Mouse (Mus musculus): ENCODE data around the gene Shisa5. TPM values are rescaled to one million over a fixed set of nuclear protein-coding genes. Genes with fewer than 3 reads are reported as not detected.

The Shisa5 gene
- polyA plus RNA-seq, 1 experiment: 2.6 TPM

DNA sequence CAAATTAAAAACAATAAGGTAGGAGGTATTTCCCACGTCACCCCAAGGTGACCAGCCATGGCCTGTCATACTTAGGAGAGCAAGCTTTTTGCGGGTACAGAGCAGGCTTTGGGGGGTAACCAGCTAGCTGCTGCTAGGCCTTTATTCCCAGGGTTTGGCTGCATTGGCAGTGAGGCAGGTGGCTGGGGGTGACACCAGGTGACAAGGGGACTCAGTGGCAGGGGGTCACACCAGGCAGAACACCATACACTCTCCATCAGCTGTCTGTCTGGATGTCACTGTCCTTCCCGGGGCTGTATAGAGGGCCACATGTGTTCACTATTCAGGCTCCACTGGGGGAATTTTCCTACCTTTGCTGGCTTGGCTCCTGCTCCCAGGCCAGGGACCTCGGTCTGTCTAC lies 18.6 kb downstream of the Shisa5 start:
- Histone ChIP-seq H3K36me3 (ENCODE audit: control insufficient read depth) (peaks cover 39% of the 10 kb centered on the region), H3K4me3 (replicated peaks) (no peak overlapping the region), H3K27me3 (ENCODE audit: control insufficient read depth) (no peaks in the 10 kb centered on the region), H3K9me3 (ENCODE audit: control insufficient read depth, low read length) (no peaks in the 10 kb centered on the region), H3K4me1 (ENCODE audit: control insufficient read depth) (peaks cover 52% of the 10 kb centered on the region)
- no peak for TF ChIP-seq TAL1 (IDR thresholded peaks at IDR 0.05; ENCODE audit: low read length)
- no peak for TF ChIP-seq GATA1 (IDR thresholded peaks at IDR 0.05; ENCODE audit: low read length)

DNA sequence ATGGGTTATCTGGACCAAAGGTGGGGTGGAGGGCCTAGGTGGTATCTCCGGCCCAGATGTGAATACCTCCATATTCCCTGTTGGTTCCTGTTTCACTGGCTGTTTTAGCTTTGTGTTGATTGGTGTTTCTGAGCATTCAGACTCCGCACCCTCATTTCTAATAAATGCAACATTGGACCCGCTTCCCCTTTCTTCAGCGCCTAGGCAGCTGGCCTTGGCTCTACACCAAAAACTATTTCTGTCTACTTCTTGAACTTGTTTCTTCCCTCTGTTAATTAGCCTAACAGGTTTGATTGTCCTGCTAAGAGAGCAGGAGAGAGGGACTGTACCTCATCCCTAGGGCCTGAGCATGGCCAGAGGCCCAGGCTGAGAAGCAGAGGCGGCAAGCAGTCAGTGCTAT lies 19.2 kb downstream of the Shisa5 start:
- no peak overlapping the region for H3K4me3 ChIP-seq (replicated peaks)
- H3K27me3 ChIP-seq (ENCODE audit: control insufficient read depth): no peaks in the 10 kb centered on the region
- H3K36me3 ChIP-seq (ENCODE audit: control insufficient read depth): peaks cover 43% of the 10 kb centered on the region
- H3K4me1 ChIP-seq (ENCODE audit: control insufficient read depth): peaks cover 52% of the 10 kb centered on the region
- H3K9me3 ChIP-seq (ENCODE audit: control insufficient read depth, low read length): no peaks in the 10 kb centered on the region
- no peak for TF ChIP-seq GATA1 (IDR thresholded peaks at IDR 0.05; ENCODE audit: low read length)
- TF ChIP-seq TAL1 (IDR thresholded peaks at IDR 0.05; ENCODE audit: low read length): no peak

DNA sequence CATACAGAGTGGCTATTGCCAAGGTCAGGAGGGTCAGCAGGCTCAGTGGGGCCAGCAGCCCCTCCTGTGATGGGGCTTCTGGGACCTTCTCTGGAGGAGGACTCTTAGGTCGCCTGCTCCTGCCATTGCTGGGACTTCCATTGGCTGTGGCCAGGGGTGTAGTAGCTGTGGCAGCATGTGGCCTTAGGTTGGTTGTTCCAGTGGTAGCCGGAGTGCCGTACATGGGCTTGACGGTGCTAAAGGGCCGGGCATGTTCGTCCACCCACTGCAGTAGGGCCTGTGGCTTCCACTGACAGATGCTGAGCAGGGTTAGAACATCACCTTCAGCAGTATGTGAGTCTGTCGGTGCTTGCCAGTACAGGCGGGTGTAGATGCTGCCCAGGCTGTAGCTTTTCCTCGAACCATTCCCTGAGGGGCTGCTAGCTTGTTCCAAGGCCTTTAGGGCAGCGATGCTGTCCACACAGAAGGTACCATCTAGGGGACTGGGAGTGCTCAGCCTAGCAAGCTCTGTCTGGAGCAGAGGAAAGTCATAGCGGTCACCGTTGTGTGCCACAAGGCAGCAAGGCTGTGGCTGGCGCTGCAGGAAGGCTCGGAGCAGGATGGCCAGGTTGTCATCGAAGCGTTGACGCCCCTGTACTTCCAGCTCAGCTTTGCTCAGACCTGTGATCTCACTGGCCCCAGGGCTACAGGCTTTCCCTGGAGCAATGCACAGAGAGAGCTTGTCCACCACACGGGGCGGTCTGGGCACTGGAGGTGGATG lies 19.8 kb downstream of the Shisa5 start:
- H3K4me1 ChIP-seq (ENCODE audit: control insufficient read depth): peaks cover 52% of the 10 kb centered on the region

DNA sequence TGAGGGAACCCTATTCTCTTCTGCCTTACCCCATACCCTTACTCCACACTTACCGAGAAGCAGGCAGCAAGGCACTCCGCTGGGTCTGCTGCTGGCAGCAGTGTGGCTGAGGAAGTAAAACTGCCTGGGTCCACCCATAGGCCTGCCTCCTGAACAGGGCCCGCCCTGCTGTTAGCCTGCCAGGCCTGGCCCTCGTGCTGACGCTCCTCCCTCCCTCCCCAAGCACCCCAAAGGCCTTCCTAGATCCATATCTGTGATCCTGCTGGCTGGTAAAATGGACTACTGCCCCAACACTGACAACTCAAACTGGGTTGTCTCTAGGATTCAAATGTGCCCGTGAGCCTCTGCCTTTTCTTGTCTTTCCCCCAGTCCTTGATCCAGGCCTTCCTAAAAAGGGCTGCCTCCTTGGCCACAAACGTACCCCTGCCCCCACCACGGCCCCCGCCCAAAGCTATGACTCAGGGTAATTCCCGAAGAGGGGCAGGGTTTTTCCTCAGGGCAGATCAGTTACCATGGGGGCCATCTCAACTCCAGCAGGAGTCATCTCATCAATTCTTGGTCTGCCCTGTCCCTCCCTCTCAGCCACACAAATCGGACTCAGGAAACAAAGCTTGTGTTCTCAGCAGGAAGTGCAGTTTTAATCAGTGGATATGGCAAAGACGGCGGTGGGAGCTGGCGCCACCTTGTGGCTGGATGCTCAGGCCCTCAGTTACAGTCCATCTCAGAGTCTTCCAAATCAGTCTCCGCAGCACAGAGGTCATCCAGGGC lies 21.0 kb downstream of the Shisa5 start, which contains the start of gene Trex1:
Gene Trex1, minus strand, starts transcription at position 599 of the 768 bp plus-strand sequence.
- H3K36me3 ChIP-seq (ENCODE audit: control insufficient read depth): peaks cover 61% of the 10 kb centered on the region

More for the DNA sequence above, 19.8 kb downstream of the Shisa5 start:
- TF ChIP-seq GATA1 (IDR thresholded peaks at IDR 0.05; ENCODE audit: low read length): no peak
- no peak for TF ChIP-seq TAL1 (IDR thresholded peaks at IDR 0.05; ENCODE audit: low read length)
- Histone ChIP-seq H3K36me3 (ENCODE audit: control insufficient read depth) (peaks cover 50% of the 10 kb centered on the region), H3K9me3 (ENCODE audit: control insufficient read depth, low read length) (no peaks in the 10 kb centered on the region), H3K4me3 (replicated peaks) (peak overlapping the region; percentile 65), H3K27me3 (ENCODE audit: control insufficient read depth) (no peaks in the 10 kb centered on the region)

DNA sequence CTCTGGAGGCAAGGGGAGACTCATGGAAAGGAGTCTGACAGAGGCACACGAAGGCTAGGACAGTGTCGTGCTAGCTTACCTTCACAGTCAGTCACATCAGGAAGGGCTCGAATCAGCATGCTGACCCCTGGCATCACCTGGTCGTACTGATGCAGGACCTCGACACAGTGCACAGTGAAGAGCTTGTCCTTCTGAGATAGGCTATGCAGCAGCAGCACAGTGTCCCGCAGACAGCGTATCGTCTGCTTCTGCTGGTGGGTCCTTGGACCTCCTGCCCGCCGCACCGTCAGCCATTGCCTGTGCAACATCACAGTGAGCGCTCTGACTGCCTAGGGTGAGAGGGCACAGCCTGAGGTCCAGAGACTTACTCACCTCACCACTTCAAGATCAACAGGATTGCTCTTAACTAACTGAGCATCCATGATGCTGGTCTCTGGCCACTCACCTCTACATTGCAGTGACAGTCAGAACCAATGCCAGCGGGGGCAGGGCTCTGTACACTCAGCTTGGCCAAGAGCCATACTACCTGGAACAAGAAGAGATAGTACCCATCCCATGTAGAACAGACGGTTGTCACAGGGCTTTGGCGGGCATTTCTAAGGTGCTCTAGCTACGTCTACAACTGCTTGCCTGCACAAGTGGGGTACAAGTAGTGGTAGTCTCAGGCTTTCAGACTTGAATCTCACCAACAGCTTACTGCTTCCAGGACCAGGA lies 22.0 kb downstream of the Shisa5 start:
- Histone ChIP-seq H3K9me3 (ENCODE audit: control insufficient read depth, low read length) (no peaks in the 10 kb centered on the region), H3K4me1 (ENCODE audit: control insufficient read depth) (peaks cover 41% of the 10 kb centered on the region), H3K27me3 (ENCODE audit: control insufficient read depth) (no peaks in the 10 kb centered on the region), H3K36me3 (ENCODE audit: control insufficient read depth) (peaks cover 71% of the 10 kb centered on the region), H3K4me3 (replicated peaks) (no peak overlapping the region)
- no peak for TF ChIP-seq TAL1 (IDR thresholded peaks at IDR 0.05; ENCODE audit: low read length)
- TF ChIP-seq GATA1 (IDR thresholded peaks at IDR 0.05; ENCODE audit: low read length): no peak

More for the DNA sequence above, 21.0 kb downstream of the Shisa5 start, which contains the start of gene Trex1:
- H3K27me3 ChIP-seq (ENCODE audit: control insufficient read depth): no peaks in the 10 kb centered on the region
- peak within 1 kb of the TSS; percentile 65 for H3K4me3 ChIP-seq (replicated peaks)
- H3K9me3 ChIP-seq (ENCODE audit: control insufficient read depth, low read length): no peaks in the 10 kb centered on the region
- H3K4me1 ChIP-seq (ENCODE audit: control insufficient read depth): peaks cover 51% of the 10 kb centered on the region
- no peak for TF ChIP-seq TAL1 (IDR thresholded peaks at IDR 0.05; ENCODE audit: low read length)
- no peak for TF ChIP-seq GATA1 (IDR thresholded peaks at IDR 0.05; ENCODE audit: low read length)

DNA sequence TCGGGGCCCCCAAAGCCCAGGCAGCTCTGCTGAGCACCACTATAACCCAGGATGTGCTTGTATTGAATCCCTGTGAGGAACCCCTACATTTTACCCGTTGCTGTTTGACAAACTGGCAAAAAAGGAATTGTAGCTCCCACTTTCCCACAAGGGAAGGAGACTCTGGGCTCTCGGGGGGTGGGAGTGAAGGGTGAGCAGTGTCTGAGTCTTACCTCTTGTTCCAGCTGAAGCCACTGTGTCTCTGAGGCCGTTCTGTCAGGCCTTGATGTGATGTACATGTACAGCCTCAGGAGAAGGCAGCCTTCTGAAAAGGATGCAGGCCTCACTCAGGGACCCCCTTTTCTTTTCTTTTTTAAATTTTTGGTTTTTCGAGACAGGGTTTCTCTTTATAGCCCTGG lies 22.5 kb downstream of the Shisa5 start:
- Histone ChIP-seq H3K36me3 (ENCODE audit: control insufficient read depth) (peaks cover 77% of the 10 kb centered on the region), H3K4me1 (ENCODE audit: control insufficient read depth) (peaks cover 35% of the 10 kb centered on the region), H3K4me3 (replicated peaks) (no peak overlapping the region), H3K27me3 (ENCODE audit: control insufficient read depth) (no peaks in the 10 kb centered on the region), H3K9me3 (ENCODE audit: control insufficient read depth, low read length) (no peaks in the 10 kb centered on the region)
- TF ChIP-seq GATA1 (IDR thresholded peaks at IDR 0.05; ENCODE audit: low read length) (no peak), TAL1 (IDR thresholded peaks at IDR 0.05; ENCODE audit: low read length) (no peak)

DNA sequence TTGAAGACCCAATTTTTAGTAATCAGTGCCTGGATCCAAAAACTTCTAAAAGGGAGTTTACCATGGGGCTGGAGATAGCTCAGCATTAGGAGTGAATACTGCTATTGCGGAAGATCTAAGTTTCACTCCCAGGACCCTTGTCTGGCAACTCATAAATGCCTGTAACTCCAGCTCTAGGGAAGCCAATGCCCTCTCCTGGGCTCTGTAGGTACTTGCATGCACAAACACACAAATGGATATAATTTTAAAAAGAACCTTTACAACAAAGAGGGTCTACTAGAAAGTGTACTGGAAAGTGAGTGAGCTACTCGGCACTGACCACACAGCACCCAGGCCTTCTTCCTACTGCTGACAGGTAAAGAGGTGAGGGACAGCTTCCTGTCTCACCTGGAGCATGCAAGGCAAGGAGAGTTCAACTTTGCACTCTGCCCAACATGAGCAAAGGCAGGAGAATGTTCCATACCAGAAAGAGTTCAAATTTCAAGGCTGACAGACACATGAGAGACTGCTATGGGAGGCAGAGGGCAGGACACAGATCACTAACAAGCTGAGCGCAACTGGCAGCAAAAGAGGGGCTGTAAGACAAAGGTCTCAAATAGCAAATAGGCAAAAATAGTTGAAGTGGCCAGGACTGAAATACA lies 29.9 kb downstream of the Shisa5 start:
- Histone ChIP-seq H3K27me3 (ENCODE audit: control insufficient read depth) (no peaks in the 10 kb centered on the region), H3K4me3 (replicated peaks) (no peak overlapping the region), H3K4me1 (ENCODE audit: control insufficient read depth) (peaks cover 14% of the 10 kb centered on the region), H3K9me3 (ENCODE audit: control insufficient read depth, low read length) (no peaks in the 10 kb centered on the region), H3K36me3 (ENCODE audit: control insufficient read depth) (peaks cover 81% of the 10 kb centered on the region)
- TF ChIP-seq GATA1 (IDR thresholded peaks at IDR 0.05; ENCODE audit: low read length) (no peak), TAL1 (IDR thresholded peaks at IDR 0.05; ENCODE audit: low read length) (no peak)

DNA sequence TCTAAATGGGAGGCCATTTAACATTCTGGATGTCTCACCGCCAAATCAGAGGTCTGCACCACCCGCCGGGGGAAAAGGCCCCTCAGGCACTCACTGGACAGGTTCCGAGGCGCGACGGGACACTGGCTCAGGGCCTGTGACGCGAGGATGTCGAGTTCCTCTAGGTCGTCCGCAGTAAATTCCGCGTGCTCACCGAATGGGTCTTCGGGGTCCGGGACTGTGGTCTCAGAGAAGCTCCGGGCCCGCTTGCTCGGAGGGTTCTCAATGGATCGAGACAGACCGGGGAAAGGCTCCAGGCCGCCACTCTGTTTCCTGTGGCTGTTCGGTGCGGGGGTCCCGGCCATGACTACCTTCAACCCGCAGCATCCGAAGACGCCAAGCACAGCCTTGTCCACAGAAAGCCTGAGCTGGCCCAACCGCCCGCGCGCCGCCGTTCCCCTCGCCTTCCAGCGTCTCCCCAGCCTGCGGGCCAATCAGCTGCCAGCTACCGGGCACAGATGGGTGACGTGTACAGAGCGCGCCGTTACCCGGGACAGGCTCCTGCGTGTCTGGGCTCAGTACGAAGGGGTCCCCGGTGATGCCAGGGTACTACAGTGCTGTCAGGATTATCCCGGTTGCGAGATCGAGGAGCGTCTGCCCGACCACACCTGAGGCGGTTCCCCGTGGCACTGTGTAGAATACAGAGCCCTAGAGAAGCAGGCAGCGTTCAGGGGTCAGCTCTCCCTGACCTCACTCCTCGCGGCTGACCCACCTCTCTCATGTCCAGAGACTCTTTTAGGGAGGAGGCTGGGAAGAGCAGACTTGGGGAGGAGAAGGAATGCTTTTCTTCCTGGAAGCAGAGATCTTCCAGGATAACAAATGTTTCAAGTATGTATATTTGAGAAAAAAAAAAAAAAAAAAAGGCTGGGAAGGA lies 35.6 kb downstream of the Shisa5 start, which contains the start of gene Atrip:
Gene Atrip, minus strand, starts transcription at position 464 of the 913 bp plus-strand sequence.
- Histone ChIP-seq H3K4me3 (replicated peaks) (peak within 1 kb of the TSS; percentile 74), H3K4me1 (ENCODE audit: control insufficient read depth) (peaks cover 29% of the 10 kb centered on the region), H3K9me3 (ENCODE audit: control insufficient read depth, low read length) (no peaks in the 10 kb centered on the region), H3K27me3 (ENCODE audit: control insufficient read depth) (no peaks in the 10 kb centered on the region), H3K36me3 (ENCODE audit: control insufficient read depth) (peaks cover 41% of the 10 kb centered on the region)
- TF ChIP-seq TAL1 (IDR thresholded peaks at IDR 0.05; ENCODE audit: low read length) (no peak), GATA1 (IDR thresholded peaks at IDR 0.05; ENCODE audit: low read length) (no peak)
